Mouse (Mus musculus) bone marrow macrophage, adult 2 months (primary cell): ENCODE measurements around the gene Irf1.

Experiments used
- CTCF ChIP-seq: IDR thresholded peaks from 2 replicates; pipeline ENCODE4 v1.5.1; 2012; ENCODE audit warnings: low read depth, mild to moderate bottlenecking, low read length, moderate library complexity
- POLR2A ChIP-seq: IDR thresholded peaks from 2 replicates; pipeline ENCODE4 v1.6.1; 2012; ENCODE audit warnings: mild to moderate bottlenecking, low read depth, low read length, borderline replicate concordance

- TF ChIP-seq CTCF (no peak), POLR2A (no peak)
Measured at GRCm38 (mm10) chr11:53757612-53758011, 12.2 kb upstream of the Irf1 start.
